Mouse (Mus musculus) NIH3T3 (cell line): ENCODE measurements around the gene Cuta.
A peak's percentile ranks its signal among the peaks of the same experiment; 100 is the strongest.
"Not testable (repeated sequence)": the region's sequence is repeated elsewhere in the genome, so short reads cannot be mapped to it uniquely, and the experiment has no call there.

Source experiments
- DNase-seq: peaks from one replicate; pipeline ENCODE4 v3.0.0-alpha.2; 2012; ENCODE audit warnings: low read depth

Gene Cuta

DNA sequence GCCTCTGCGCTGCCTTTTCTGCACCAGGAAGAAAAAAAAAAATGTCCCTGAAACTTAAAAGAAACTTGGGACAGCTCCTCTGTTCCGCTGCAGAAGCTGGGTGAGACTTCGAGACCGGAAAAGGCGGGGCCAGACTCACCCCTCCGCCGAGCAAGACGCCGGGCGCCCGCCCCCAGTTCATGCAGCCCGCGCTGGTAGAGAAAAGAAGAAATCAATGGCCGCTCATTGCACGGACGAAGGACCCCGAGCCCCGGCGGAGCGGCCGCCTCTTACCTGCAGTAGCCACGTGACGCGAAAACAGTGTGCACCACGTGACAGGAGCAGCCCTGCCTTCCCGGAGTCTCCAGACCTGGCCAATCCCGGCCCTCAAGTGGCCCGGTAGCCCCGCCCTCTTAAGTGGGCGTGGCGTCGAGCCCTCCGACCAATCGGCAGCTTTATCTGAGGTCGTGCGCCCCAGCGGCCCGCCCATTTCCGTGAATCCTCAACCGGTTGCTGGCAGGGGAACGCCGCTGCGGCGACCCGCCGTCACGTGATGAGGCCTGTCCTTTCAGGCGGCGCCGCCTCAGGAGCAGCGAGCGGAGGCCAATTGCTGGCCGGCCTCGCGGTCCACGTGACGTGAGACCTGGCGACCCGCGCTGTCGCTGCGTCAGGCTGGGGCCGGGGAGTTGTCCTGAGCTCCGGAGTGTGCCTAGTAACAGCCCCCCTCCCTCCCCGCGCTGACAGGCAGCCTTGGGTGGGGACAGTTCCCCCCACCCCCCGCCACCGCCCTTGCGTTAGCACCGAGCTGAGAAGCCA is at the start of gene Cuta:
TSS of gene Cuta (minus strand) at position 392 of the 795 bp plus-strand sequence.
- DNase-seq, result peak; percentile 100

- no peak for DNase-seq
Observed at GRCm38 (mm10) chr17:26985503-26986179, 46.3 kb upstream of the Cuta start.

- no peak for DNase-seq
Observed at GRCm38 (mm10) chr17:26983382-26983781, 44.0 kb upstream of the Cuta start.

DNA sequence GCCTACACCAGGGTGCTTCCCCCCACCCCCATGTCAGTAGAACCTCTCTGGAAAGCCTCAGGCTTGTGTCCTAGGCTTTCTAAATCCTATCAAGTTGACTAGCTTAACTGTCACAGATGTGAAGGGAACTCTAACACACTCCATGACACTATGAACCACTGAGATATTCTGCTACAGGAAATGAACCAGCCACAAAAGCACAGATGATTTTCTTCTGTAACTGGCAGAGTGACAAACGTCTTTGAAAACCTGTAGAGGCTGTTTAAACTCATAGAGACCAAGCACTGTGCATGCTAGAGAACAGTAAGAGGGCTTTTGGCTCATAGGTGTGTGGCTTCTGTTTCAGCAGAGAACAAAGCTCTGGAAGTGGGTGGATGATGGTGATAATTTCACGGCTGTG is 41.7 kb upstream of the Cuta start:
- no peak for DNase-seq

- DNase-seq, result no peak
Observed at GRCm38 (mm10) chr17:26979426-26979825, 40.1 kb upstream of the Cuta start.

DNA sequence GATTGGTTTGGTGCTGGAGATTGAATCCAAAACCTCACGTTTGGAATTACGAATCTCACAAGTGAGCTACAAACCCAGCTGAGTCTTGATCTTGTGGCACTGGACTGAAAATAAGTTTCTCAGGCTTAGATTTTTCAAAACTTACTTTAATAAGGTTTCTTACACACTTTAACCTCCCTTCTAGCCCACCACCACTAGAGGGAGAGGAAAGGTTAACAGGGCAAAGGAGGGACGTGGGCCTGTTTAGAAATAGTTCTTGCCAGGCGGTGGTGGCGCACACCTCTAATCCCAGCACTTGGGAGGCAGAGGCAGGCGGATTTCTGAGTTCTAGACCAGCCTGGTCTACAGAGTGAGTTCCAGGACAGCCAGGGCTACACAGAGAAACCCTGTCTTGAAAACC is 38.0 kb upstream of the Cuta start:
- not testable (repeated sequence) for DNase-seq

GRCm38 (mm10) chr17:26975415-26975814 is 36.0 kb upstream of the Cuta start:
- peak; percentile 34 for DNase-seq

- no peak for DNase-seq
Observed at GRCm38 (mm10) chr17:26974547-26974946, 35.2 kb upstream of the Cuta start.

- peak; percentile 98 for DNase-seq
Observed at GRCm38 (mm10) chr17:26972703-26973574, 33.6 kb upstream of the Cuta start, which contains the start of gene Zbtb9. Zbtb9 (plus strand) TSS chr17:26973167.

- no peak for DNase-seq
Observed at GRCm38 (mm10) chr17:26972107-26972506, 32.7 kb upstream of the Cuta start.

DNA sequence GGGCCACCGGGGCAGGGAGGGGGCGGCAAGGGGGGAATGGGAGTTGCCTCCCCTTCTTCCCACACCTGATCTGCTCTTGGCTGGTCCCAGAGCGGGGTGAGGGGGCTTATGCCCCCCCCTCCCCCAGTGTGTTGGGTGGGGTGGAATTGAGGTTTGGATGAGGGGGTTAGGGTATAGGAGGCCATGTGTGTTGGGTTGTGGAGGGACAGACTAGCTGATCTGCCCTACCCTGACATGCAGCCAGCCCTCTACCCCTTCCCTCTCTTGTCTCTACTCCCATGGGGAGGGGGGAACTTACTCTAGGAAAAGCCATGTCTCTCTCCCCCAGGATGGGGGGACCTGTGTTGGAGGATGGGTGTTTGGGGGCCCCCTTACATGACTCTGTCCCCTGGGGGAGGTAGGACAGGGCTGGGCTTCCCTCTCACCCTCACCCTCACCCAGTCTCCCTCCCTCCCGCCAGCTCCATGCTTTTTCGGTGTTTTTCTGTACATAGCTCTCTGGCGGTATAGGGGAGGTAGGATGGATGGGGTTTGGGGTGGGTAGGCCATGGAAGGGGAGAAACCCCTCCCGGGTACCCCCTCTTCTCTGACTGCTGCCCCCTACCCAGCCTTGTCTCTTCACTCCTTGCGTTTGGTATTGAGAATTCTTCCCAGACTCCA is 32.0 kb upstream of the Cuta start:
- no peak for DNase-seq

DNA sequence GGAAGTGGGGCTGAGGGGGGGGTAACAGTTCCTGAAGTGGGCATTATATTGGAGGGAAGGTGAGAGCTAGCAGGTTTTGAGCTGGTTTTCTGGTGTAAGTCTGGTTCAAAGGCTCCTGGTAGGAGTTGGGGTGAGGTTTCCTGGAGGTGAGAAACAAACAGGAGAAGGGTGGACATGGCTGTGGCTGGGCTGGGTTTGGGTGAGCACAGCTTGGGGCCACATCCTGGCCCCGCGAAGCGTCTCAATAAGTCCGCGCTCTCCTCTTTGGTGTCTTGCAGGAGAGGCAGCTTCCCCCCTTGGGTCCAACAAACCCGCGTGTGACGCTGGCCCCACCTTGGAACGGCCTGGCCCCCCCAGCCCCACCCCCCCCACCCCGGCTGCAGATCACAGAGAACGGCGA is 30.9 kb upstream of the Cuta start:
- no peak for DNase-seq

GRCm38 (mm10) chr17:26969257-26969656 is 29.9 kb upstream of the Cuta start:
- no peak for DNase-seq

GRCm38 (mm10) chr17:26968200-26968611 is 28.8 kb upstream of the Cuta start:
- no peak for DNase-seq

- no peak for DNase-seq
Observed at GRCm38 (mm10) chr17:26967477-26967876, 28.1 kb upstream of the Cuta start.

GRCm38 (mm10) chr17:26966993-26967392 is 27.6 kb upstream of the Cuta start:
- DNase-seq, result no peak

DNA sequence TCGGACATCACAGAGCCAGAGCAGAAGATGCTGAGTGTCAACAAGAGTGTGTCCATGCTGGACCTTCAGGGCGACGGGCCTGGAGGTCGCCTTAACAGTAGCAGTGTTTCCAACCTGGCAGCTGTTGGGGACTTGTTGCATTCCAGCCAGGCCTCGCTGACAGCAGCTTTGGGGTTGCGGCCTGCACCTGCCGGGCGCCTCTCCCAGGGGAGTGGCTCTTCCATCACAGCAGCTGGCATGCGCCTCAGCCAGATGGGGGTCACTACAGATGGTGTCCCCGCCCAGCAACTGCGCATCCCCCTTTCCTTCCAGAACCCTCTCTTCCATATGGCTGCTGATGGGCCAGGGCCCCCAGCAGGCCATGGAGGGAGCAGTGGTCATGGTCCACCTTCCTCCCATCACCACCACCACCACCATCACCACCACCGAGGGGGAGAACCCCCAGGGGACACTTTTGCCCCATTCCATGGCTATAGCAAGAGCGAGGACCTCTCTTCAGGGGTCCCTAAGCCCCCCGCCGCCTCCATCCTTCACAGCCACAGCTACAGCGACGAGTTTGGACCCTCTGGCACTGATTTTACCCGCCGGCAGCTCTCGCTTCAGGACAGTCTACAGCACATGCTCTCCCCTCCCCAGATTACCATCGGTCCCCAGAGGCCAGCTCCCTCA is 22.3 kb upstream of the Cuta start:
- no peak for DNase-seq

DNA sequence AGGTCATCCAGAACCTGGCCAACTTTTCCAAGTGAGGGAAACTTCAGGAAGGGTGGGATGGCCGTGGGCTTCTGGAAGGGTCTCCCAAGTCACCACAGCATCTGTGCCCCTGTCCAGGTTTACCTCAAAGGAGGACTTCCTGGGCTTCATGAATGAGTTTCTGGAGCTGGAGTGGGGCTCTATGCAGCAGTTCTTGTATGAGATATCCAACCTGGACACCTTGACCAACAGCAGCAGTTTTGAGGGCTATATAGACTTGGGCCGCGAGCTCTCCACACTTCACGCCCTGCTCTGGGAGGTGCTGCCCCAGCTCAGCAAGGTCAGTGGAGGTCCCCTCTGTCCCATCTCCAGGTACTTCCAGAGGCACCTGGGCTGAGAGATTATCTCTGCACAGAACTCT is 20.4 kb upstream of the Cuta start:
- no peak for DNase-seq

DNA sequence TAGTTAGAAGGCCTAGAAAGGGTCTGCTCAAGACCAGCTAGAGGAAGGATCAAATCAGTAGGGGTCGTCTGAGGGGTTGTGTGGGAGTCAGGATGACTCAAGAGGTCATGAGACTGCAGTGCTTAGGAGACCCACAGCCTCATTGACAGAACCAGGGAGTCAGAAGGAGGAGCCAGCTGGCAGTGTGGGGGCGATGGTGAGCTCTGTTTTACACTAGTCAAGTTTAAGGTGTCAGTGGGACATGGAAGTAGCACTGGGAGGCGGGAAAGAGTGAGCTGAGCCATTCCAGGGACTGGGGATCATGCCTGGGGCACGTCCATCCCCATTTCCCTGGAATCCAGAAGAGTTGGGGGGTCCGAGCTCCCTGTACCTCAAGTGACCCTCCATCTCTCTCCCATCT is 19.5 kb upstream of the Cuta start:
- no peak for DNase-seq

- no peak for DNase-seq
Observed at GRCm38 (mm10) chr17:26957872-26958271, 18.5 kb upstream of the Cuta start.

DNA sequence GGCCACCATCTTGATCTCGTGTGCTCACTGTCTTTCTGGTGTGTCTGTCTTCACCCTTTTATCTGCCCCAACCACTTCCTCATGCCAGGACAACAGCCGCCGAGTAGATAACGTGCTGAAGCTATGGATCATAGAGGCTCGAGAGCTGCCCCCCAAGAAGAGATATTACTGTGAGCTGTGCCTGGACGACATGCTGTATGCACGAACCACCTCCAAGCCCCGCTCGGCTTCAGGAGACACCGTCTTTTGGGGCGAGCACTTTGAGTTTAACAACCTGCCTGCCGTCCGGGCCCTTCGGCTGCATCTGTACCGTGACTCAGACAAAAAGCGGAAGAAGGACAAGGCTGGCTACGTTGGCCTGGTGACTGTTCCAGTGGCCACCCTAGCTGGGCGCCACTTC is 17.5 kb upstream of the Cuta start:
- no peak for DNase-seq
